Mouse (Mus musculus) layer of hippocampus, adult 8-10 months (tissue): ENCODE data around the gene Ksr1. TPM values are rescaled to one million over a fixed set of nuclear protein-coding genes. Genes with fewer than 3 reads are reported as not detected.

ENCODE experiments used
- DNase-seq, 2 experiments: peaks; one replicate each; pipeline ENCODE4 v3.0.0; 2022; ENCODE audit warnings: low spot score in 2 of 2
- total RNA-seq, 4 experiments: library from RNA; stranded (reverse); gene quantifications; 2 replicates each; pipeline ENCODE4 v1.2.4; 2022

Ksr1 gene
- total RNA-seq, result 100 to 1,000 TPM; 138 to 198 (median 174) TPM

- peak; percentile 92 to 94 for DNase-seq
Measured at GRCm38 (mm10) chr11:79146331-79146767, at the start of gene Ksr1. Gene Ksr1, minus strand, starts transcription at chr11:79146407.

GRCm38 (mm10) chr11:79192176-79192575 lies 46.0 kb upstream of the Ksr1 start:
- DNase-seq, result no peak

GRCm38 (mm10) chr11:79191214-79191613 lies 45.0 kb upstream of the Ksr1 start:
- peak; percentile 28 to 32 for DNase-seq

GRCm38 (mm10) chr11:79190257-79190656 lies 44.0 kb upstream of the Ksr1 start:
- no peak for DNase-seq

GRCm38 (mm10) chr11:79188176-79188575 lies 42.0 kb upstream of the Ksr1 start:
- peak; percentile 29 to 55 for DNase-seq

- no peak for DNase-seq
Measured at GRCm38 (mm10) chr11:79187291-79187690, 41.1 kb upstream of the Ksr1 start.

- no peak for DNase-seq
Measured at GRCm38 (mm10) chr11:79185683-79186082, 39.5 kb upstream of the Ksr1 start.

GRCm38 (mm10) chr11:79184126-79184888 lies 38.1 kb upstream of the Ksr1 start:
- no peak for DNase-seq

- no peak for DNase-seq
Measured at GRCm38 (mm10) chr11:79183400-79183799, 37.2 kb upstream of the Ksr1 start.

GRCm38 (mm10) chr11:79182881-79183280 lies 36.7 kb upstream of the Ksr1 start:
- DNase-seq, result peak; percentile 71 to 85

GRCm38 (mm10) chr11:79181914-79182313 lies 35.7 kb upstream of the Ksr1 start:
- no peak for DNase-seq

GRCm38 (mm10) chr11:79176687-79177086 lies 30.5 kb upstream of the Ksr1 start:
- no peak for DNase-seq

- DNase-seq, result peak; percentile 67 to 73
Measured at GRCm38 (mm10) chr11:79172054-79172453, 25.8 kb upstream of the Ksr1 start.

GRCm38 (mm10) chr11:79166582-79167300 lies 20.5 kb upstream of the Ksr1 start:
- DNase-seq, result no peak

- DNase-seq, result no peak
Measured at GRCm38 (mm10) chr11:79161077-79161758, 15.0 kb upstream of the Ksr1 start.

GRCm38 (mm10) chr11:79160127-79160526 lies 13.9 kb upstream of the Ksr1 start:
- no peak for DNase-seq

GRCm38 (mm10) chr11:79157729-79158128 lies 11.5 kb upstream of the Ksr1 start:
- DNase-seq, result no peak

- DNase-seq, result no peak
Measured at GRCm38 (mm10) chr11:79155348-79155747, 9.1 kb upstream of the Ksr1 start.

- no peak for DNase-seq
Measured at GRCm38 (mm10) chr11:79152696-79153095, 6.5 kb upstream of the Ksr1 start.

- DNase-seq, result no peak
Measured at GRCm38 (mm10) chr11:79151874-79152273, 5.7 kb upstream of the Ksr1 start.

GRCm38 (mm10) chr11:79150301-79150700 lies 4.1 kb upstream of the Ksr1 start:
- DNase-seq, result no peak

GRCm38 (mm10) chr11:79149295-79149694 lies 3.1 kb upstream of the Ksr1 start:
- no peak for DNase-seq
